Mouse (Mus musculus) forebrain, embryonic 14.5 days (tissue): Measurements from ENCODE around the gene Anks1. TPM values are rescaled to one million over a fixed set of nuclear protein-coding genes. Genes with fewer than 3 reads are reported as not detected.
"Not testable (repeated sequence)": the region's sequence is repeated elsewhere in the genome, so short reads cannot be mapped to it uniquely, and the experiment has no call there.

Source experiments
- ATAC-seq: fragments of 200-750 bp; cut with Nextera tagmentation; 2 replicates; pipeline ENCODE4 v1.8.0; 2017; ENCODE audit warnings: mild to moderate bottlenecking, moderate library complexity
- DNase-seq: peaks from one replicate; pipeline ENCODE4 v3.0.0-alpha.2; 2015; ENCODE audit warnings: low spot score
- H3K27ac ChIP-seq: fragments of 300-500 bp; sonication (generic); 2 replicates; pipeline ENCODE4 v1.5.1; 2014; ENCODE audit warnings: low read depth, mild to moderate bottlenecking, control low read depth, low read length, moderate library complexity
- H3K27me3 ChIP-seq: fragments of 300-500 bp; sonication (generic); replicated peaks from 2 replicates; pipeline ENCODE4 v1.6.1; 2014; ENCODE audit warnings: low read length, control low read depth, mixed read lengths; ENCODE audit not compliant: control insufficient read depth, insufficient read depth
- H3K36me3 ChIP-seq: fragments of 300-500 bp; sonication (generic); 2 replicates; pipeline ENCODE4 v1.6.1; 2014; ENCODE audit warnings: low read length, control low read depth; ENCODE audit not compliant: control insufficient read depth, insufficient read depth
- H3K4me1 ChIP-seq: fragments of 300-500 bp; sonication (generic); 2 replicates; pipeline ENCODE4 v1.6.1; 2014; ENCODE audit warnings: antibody characterized with exemption, low read length, control low read depth; ENCODE audit not compliant: control insufficient read depth, insufficient read depth
- H3K4me2 ChIP-seq: fragments of 300-500 bp; sonication (generic); 2 replicates; pipeline ENCODE4 v1.6.1; 2014; ENCODE audit warnings: mild to moderate bottlenecking, control low read depth, low read length
- H3K4me3 ChIP-seq: fragments of 300-500 bp; sonication (generic); 2 replicates; pipeline ENCODE4 v1.5.1; 2014; ENCODE audit warnings: low read depth, low read length, control low read depth
- H3K9ac ChIP-seq: fragments of 300-500 bp; sonication (generic); 2 replicates; pipeline ENCODE4 v1.6.1; 2014; ENCODE audit warnings: mild to moderate bottlenecking, low read length, control low read depth, moderate library complexity
- H3K9me3 ChIP-seq: fragments of 300-500 bp; sonication (generic); replicated peaks from 2 replicates; pipeline ENCODE4 v1.6.1; 2016; ENCODE audit warnings: low read length, control low read depth, mixed read lengths; ENCODE audit not compliant: control insufficient read depth
- WGBS: fragments of 180-500 bp; shearing (Covaris S2); extraction: QIAGEN DNeasy Blood & Tissue Kit; methylation state at CpG from one replicate; pipeline ENCODE4 v1.1.7; 2014; 5-methylcytosine and 5-hydroxymethylcytosine counted together
- polyA plus RNA-seq: library from polyadenylated mRNA; unstranded; fragments of >200 nt; fragmentation: Nextera tagmentation; extraction: Ambion mirVana; gene quantifications from 2 replicates; pipeline ENCODE4 v1.2.1, GENCODE M21; 2014

Gene Anks1
- polyA plus RNA-seq, 1 experiment from 2014 or later = 39.4 TPM

DNA sequence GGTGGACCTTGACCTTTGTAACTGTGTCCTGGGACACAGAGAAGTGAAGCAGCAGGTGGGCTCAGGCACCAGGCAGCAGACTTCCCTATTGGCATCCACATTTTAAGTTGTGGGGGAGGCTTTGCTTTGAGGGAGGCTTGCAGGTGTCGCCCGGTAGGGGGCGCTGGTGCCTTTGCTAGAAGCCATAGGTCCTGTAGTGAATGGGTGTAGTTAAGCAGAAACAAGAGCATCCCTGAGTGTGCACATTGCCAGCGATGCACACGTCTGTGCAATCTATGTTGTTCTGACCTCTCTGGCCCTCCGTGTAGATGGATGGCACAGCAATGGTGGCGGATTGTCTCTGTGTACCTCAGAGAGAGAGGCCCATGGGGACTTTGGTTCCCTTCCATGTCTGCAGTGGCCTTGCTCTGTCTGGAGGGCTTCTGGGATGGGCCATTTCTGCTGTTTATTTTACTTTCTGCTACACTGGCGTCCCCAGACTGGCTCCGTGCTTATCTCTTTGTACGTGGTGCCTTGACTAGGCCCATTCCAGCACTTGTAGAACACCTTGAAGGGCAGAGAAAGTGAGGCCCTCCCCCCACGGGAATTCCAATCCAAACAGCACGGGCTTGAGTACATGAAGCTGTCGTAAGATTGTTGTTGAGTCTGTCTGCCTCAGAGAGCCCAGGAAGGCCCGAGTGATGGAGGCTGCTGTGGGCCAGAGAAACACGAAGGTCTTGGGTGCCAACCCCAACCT lies 80.9 kb downstream of the Anks1 start:
- Histone ChIP-seq H3K4me2 (no peak overlapping the region), H3K36me3 (peaks cover 48% of the 10 kb centered on the region)

DNA sequence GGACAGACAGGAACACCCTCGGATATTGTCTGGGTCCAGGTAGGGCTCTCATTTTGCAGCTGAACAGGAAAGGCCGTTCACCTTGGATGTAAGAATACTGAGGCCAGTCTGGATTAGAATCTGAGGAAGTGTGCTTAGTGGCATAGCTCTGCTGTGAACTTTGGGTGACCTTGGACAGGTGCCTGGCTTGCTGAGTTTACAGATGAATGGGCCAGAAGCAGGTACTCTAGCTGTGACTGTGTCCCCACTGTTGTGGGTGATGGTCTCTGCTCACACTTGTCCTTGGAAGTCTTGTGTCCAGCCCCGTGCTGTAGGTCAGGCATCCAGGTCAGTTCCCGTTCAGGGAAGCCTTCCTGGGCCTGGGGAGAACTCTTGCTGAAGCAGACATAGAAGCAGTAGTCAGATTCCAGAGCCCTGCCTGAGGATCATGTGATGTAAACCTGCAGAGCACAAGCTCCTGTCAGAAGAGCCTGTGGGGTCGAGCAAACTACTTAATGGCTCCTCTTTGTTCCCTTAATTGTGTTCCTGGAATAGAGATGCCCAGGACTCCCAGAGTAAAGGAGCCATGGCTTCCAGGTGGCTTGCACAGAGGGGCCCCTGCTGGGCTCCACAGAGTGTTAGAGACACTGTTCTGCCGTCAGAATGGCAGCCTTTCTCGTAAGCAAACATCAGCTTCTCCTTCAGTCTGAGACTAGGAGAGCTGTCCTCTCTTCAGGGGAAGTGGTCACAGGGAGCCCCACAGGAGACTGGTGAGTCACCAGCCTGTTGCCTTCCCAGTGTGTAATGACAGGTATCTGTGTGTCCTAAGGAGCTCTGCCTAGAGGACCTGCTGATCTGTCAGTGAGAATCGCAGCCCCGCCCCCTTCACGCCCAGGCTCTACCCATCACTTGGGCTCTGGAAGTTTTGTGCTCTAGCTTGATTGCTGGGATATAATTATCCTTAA lies 85.2 kb downstream of the Anks1 start:
- Histone ChIP-seq H3K9me3 (no peaks in the 10 kb centered on the region), H3K4me1 (no peaks in the 10 kb centered on the region), H3K9ac (no peak overlapping the region), H3K4me2 (no peak overlapping the region), H3K27me3 (no peaks in the 10 kb centered on the region), H3K27ac (no peak overlapping the region), H3K36me3 (peaks cover 50% of the 10 kb centered on the region), H3K4me3 (no peak overlapping the region)
- DNase-seq (no peak), ATAC-seq (no peak)
- WGBS = 50% methylated on average over 10 of the region's 10 CpGs

More for the DNA sequence above, 80.9 kb downstream of the Anks1 start:
- no peak overlapping the region for H3K9ac ChIP-seq
- no peak overlapping the region for H3K4me3 ChIP-seq
- ATAC-seq = peak; percentile 85
- H3K4me1 ChIP-seq = no peaks in the 10 kb centered on the region
- WGBS = 52% methylated on average over 15 of the region's 15 CpGs
- no peaks in the 10 kb centered on the region for H3K9me3 ChIP-seq
- no peaks in the 10 kb centered on the region for H3K27me3 ChIP-seq
- peak; percentile 92 for DNase-seq
- no peak overlapping the region for H3K27ac ChIP-seq

DNA sequence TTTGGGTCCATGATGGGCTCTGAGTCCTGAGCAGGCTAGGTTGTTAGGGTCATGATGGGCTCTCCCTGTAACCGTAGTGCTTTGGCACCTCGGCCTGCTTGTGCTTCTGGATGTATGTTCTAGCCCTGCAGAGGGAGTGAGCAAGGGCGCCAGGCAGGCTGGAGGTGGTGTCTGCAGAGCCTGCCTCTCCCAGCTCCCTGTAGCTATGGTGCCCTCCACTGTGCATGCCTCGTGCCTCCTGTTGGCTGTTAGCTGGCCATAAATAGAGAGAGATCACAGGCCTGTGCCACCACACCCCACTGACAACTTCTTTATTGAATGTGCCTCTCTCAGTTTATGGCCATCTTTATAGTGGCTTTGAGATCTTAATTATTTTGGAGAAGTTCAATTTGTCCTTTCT lies 87.2 kb downstream of the Anks1 start:
- Histone ChIP-seq H3K9ac (no peak overlapping the region), H3K36me3 (peaks cover 44% of the 10 kb centered on the region), H3K4me1 (no peaks in the 10 kb centered on the region), H3K4me2 (no peak overlapping the region), H3K27ac (no peak overlapping the region), H3K9me3 (no peaks in the 10 kb centered on the region), H3K27me3 (no peaks in the 10 kb centered on the region), H3K4me3 (no peak overlapping the region)
- ATAC-seq = no peak
- WGBS = 86% methylated on average over 4 of the region's 4 CpGs
- DNase-seq = no peak

DNA sequence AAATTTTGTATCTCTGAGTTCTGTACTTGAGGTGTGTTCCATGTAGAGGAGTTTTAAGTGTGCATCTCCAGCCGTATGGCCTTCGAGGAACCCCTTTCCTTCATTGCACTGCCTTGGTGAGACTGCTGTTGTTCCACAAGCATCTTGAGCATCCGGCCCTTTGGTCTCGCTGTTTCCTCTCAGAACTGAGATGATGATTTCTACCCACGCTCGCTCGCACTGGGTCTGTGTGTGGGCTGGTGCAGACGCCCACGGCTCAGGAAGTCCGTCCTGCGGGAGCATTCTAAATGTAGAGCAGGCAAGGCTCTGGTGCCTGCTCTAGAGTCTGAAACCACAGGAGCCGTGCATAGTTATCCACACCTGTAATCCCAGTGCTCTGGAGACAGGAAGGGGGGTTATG lies 88.1 kb downstream of the Anks1 start:
- no peak for DNase-seq
- no peak for ATAC-seq
- H3K4me3 ChIP-seq = no peak overlapping the region

DNA sequence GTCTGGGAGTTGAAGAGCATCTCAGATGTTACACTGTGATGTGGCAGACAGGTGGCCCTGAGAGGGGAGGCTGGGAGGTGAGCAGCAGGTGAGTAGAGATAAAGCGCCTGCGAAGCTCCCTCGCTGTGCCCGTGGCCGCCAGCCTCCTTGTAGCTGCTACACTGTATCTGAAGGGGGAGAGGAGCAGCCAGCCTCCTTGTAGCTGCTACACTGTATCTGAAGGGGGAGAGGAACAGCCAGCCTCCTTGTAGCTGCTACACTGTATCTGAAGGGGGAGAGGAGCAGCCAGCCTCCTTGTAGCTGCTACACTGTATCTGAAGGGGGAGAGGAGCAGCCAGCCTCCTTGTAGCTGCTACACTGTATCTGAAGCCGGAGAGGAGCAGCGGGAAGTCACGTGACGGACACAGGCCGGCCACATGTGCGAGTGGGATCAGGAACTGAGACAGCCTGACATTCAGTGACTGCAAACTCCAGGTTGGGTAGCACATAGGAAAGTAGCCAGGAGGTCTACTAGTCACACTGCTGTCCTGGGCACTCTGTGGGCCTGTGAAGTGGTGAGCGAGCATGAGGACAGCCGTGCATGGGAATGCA lies 90.7 kb downstream of the Anks1 start:
- not testable (repeated sequence) for H3K9ac ChIP-seq, H3K4me2 ChIP-seq, H3K27me3 ChIP-seq, H3K9me3 ChIP-seq, H3K4me1 ChIP-seq, H3K27ac ChIP-seq, H3K4me3 ChIP-seq, DNase-seq, ATAC-seq
- 90% methylated on average over 13 of the region's 13 CpGs for WGBS
- peaks cover 29% of the 10 kb centered on the region for H3K36me3 ChIP-seq

More for the DNA sequence above, 88.1 kb downstream of the Anks1 start:
- Histone ChIP-seq H3K27me3 (no peaks in the 10 kb centered on the region), H3K4me2 (no peak overlapping the region), H3K4me1 (no peaks in the 10 kb centered on the region), H3K9ac (no peak overlapping the region), H3K27ac (no peak overlapping the region), H3K9me3 (no peaks in the 10 kb centered on the region), H3K36me3 (peaks cover 35% of the 10 kb centered on the region)
- WGBS = 89% methylated on average over 12 of the region's 12 CpGs

DNA sequence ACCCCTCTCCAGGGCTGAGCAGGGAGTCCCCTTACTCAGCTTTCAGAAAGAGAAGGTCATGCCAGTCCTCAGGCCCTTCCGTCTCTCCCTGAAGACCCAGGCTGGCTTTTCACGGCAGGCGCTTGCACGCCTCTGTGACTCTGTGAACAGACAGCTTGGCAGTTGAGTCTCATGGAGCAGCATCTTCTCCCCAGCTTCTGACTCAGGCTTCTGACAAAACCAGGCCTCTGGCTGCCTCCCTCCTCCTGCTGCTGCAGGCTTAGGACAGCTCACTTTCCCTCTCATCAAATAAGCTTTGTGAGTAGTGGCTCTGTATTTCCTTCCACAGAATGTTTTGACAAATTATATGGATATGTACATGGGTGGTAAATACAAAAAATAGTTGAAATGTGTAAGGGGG lies 91.3 kb downstream of the Anks1 start:
- no peak overlapping the region for H3K9ac ChIP-seq
- no peak overlapping the region for H3K4me2 ChIP-seq
- no peak overlapping the region for H3K27ac ChIP-seq
- H3K36me3 ChIP-seq = peaks cover 29% of the 10 kb centered on the region
- H3K4me1 ChIP-seq = peaks cover under 1% of the 10 kb centered on the region; the same call in 1 of the 2 replicates
- no peak overlapping the region for H3K4me3 ChIP-seq
- no peaks in the 10 kb centered on the region for H3K27me3 ChIP-seq
- ATAC-seq (no peak), DNase-seq (no peak)
- no peaks in the 10 kb centered on the region for H3K9me3 ChIP-seq
- 75% methylated on average over 4 of the region's 4 CpGs for WGBS

DNA sequence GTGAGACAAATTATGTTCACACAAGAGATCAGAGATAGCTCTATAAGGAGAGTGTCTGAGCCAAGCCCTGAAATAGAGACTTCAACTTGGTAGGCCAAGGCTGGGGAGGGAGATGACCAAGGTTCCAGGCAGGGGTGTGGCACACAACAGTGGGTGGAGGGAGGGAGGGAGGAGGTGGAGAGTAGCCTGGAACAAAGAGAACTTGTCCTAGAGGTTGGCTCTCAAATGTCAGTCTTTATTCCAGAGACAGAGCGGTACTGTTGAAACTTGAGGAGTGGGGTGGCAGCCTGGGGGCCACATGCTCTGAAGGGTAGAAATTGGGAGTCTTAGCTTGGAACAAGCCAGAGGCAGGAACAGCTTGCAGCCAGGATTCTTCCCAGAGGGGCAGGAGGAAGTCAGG lies 91.7 kb downstream of the Anks1 start:
- H3K4me1 ChIP-seq = peaks cover 5% of the 10 kb centered on the region; the same call in 1 of the 2 replicates
- peaks cover 26% of the 10 kb centered on the region for H3K36me3 ChIP-seq
- H3K9me3 ChIP-seq = no peaks in the 10 kb centered on the region
- no peak overlapping the region for H3K4me3 ChIP-seq
- ATAC-seq = no peak
- H3K27ac ChIP-seq = no peak overlapping the region; the same call in 1 of the 2 replicates
- 50% methylated on average over 1 of the region's 1 CpGs for WGBS
- no peak for DNase-seq
- H3K27me3 ChIP-seq = no peaks in the 10 kb centered on the region
- no peak overlapping the region for H3K9ac ChIP-seq
- no peak overlapping the region for H3K4me2 ChIP-seq

DNA sequence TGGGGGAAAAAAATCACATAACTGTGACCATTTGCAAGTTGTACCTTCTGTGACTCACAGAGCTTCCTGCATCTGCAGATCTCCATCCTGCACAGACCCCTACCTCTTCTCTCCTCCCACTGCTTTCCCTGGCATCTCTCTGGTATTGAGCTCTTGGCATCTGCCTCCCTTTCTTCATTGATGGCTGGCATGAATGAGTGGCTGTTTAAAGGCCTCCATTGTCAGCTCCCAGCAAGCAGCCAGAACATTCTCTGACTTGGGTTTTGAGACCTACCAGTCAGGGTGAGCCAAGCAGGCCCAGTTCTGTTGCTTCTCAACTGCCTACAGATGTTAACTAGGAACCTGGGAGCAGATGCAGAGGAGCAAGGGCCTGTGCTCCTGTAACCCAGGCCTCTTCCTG lies 96.3 kb downstream of the Anks1 start:
- H3K27me3 ChIP-seq = no peaks in the 10 kb centered on the region
- no peak overlapping the region for H3K9ac ChIP-seq
- H3K4me1 ChIP-seq = peaks cover 21% of the 10 kb centered on the region
- no peak overlapping the region for H3K27ac ChIP-seq
- ATAC-seq (no peak), DNase-seq (peak; percentile 59)
- H3K9me3 ChIP-seq = no peaks in the 10 kb centered on the region
- no peak overlapping the region for H3K4me2 ChIP-seq
- H3K4me3 ChIP-seq = no peak overlapping the region
- peaks cover 11% of the 10 kb centered on the region; the same call in 1 of the 2 replicates for H3K36me3 ChIP-seq
